Mouse (Mus musculus) CH12.LX (cell line): ENCODE data around the gene Ift27. TPM values are rescaled to one million over a fixed set of nuclear protein-coding genes. Genes with fewer than 3 reads are reported as not detected.

Source experiments
- DNase-seq: peaks from one replicate; pipeline ENCODE4 v3.0.0-alpha.2; 2013; ENCODE audit errors: extremely low read depth
- H3K27ac ChIP-seq: 2 replicates; pipeline ENCODE4 v1.5.1; 2012; ENCODE audit warnings: low read depth, mild to moderate bottlenecking, control low read depth, moderate library complexity; ENCODE audit not compliant: insufficient read depth
- H3K27me3 ChIP-seq: replicated peaks from 2 replicates; pipeline ENCODE3; 2012; ENCODE audit warnings: inconsistent platforms
- H3K36me3 ChIP-seq, 2 experiments: replicated peaks in 1 of 2; 2 replicates each; pipeline versions ENCODE3 to v1.6.1; 2012; ENCODE audit warnings: inconsistent platforms in 1 of 2, low read length in 1 of 2, mild to moderate bottlenecking in 1 of 2, mixed read lengths in 1 of 2, moderate library complexity in 1 of 2; ENCODE audit not compliant: control insufficient read depth in 1 of 2, insufficient read depth in 1 of 2
- H3K4me1 ChIP-seq, 2 experiments: 2 replicates each; pipeline ENCODE4 v1.6.1; 2012; ENCODE audit warnings: inconsistent platforms in 1 of 2, moderate library complexity in 1 of 2; ENCODE audit not compliant: insufficient read depth in 2 of 2, control insufficient read depth in 1 of 2
- H3K4me2 ChIP-seq: 2 replicates; pipeline ENCODE4 v1.6.1; 2012; ENCODE audit warnings: low read depth, mild to moderate bottlenecking, control low read depth; ENCODE audit not compliant: poor library complexity, insufficient read depth, severe bottlenecking
- H3K4me3 ChIP-seq, 3 experiments: fragments of 150-350 bp in 1 of 3; sonication (generic) in 1 of 3; replicated peaks in 1 of 3; 2 replicates each; pipeline versions ENCODE3 to v1.5.1; 2011 to 2012; ENCODE audit warnings: low read depth in 2 of 3, low read length in 2 of 3, mild to moderate bottlenecking in 2 of 3, moderate library complexity in 2 of 3, control low read depth in 1 of 3, improper control_type of control experiment in 1 of 3, inconsistent platforms in 1 of 3, mixed read lengths in 1 of 3; ENCODE audit not compliant: poor library complexity in 1 of 3
- H3K79me2 ChIP-seq: replicated peaks from 2 replicates; pipeline ENCODE4 v1.6.1; 2012; ENCODE audit warnings: mild to moderate bottlenecking, moderate library complexity; ENCODE audit not compliant: control insufficient read depth, poor library complexity, insufficient read depth, severe bottlenecking; ENCODE audit errors: extremely low read depth
- H3K9ac ChIP-seq: 2 replicates; pipeline ENCODE4 v1.6.1; 2012; ENCODE audit warnings: low read depth, mild to moderate bottlenecking, control low read depth, moderate library complexity; ENCODE audit not compliant: insufficient read depth
- H3K9me3 ChIP-seq: replicated peaks from 2 replicates; pipeline ENCODE3; 2012; ENCODE audit warnings: low read length, inconsistent platforms, mixed read lengths
- BHLHE40 ChIP-seq: IDR thresholded peaks from 2 replicates; pipeline ENCODE4 v1.6.1; 2011; ENCODE audit warnings: mild to moderate bottlenecking, low read depth, low read length, improper control_type of control experiment
- CHD1 ChIP-seq: IDR thresholded peaks from 2 replicates; pipeline ENCODE4 v1.6.1; 2012; ENCODE audit warnings: low read depth, low read length, improper control_type of control experiment, inconsistent platforms
- CHD2 ChIP-seq: IDR thresholded peaks from 2 replicates; pipeline ENCODE4 v1.6.1; 2011; ENCODE audit warnings: low read length, improper control_type of control experiment
- CTCF ChIP-seq, 2 experiments: IDR thresholded peaks in 1 of 2; conservative IDR thresholded peaks in 1 of 2; 2 replicates each; pipeline ENCODE4 v1.5.1; 2011 to 2012; ENCODE audit warnings: low read depth in 2 of 2, low read length in 2 of 2, improper control_type of control experiment in 1 of 2, inconsistent platforms in 1 of 2, mild to moderate bottlenecking in 1 of 2, moderate library complexity in 1 of 2
- E2F4 ChIP-seq: IDR thresholded peaks from 2 replicates; pipeline ENCODE4 v1.6.1; 2011; ENCODE audit warnings: low read depth, low read length, improper control_type of control experiment; ENCODE audit not compliant: insufficient replicate concordance
- ELF1 ChIP-seq: IDR thresholded peaks from 2 replicates; pipeline ENCODE4 v1.6.1; 2014; ENCODE audit warnings: low read depth, mild to moderate bottlenecking, inconsistent platforms, low read length, improper control_type of control experiment
- EP300 ChIP-seq: IDR thresholded peaks from 2 replicates; pipeline ENCODE4 v1.6.1; 2011; ENCODE audit warnings: low read length, improper control_type of control experiment
- ETS1 ChIP-seq: conservative IDR thresholded peaks from 2 replicates; pipeline ENCODE4 v1.6.1; 2012; ENCODE audit warnings: low read depth, mild to moderate bottlenecking, inconsistent platforms, low read length, improper control_type of control experiment, moderate library complexity
- GABPA ChIP-seq: IDR thresholded peaks from 2 replicates; pipeline ENCODE4 v1.6.1; 2012; ENCODE audit warnings: low read depth, low read length, improper control_type of control experiment, inconsistent platforms; ENCODE audit not compliant: insufficient replicate concordance
- HCFC1 ChIP-seq: IDR thresholded peaks from 2 replicates; pipeline ENCODE4 v1.6.1; 2012; ENCODE audit warnings: low read depth, mild to moderate bottlenecking, inconsistent platforms, low read length, improper control_type of control experiment
- IRF4 ChIP-seq: IDR thresholded peaks from 2 replicates; pipeline ENCODE4 v1.6.1; 2014; ENCODE audit warnings: low read depth, mild to moderate bottlenecking, inconsistent platforms, low read length, improper control_type of control experiment
- JUN ChIP-seq: IDR thresholded peaks from 2 replicates; pipeline ENCODE4 v1.6.1; 2011; ENCODE audit warnings: low read depth, mild to moderate bottlenecking, low read length, improper control_type of control experiment, moderate library complexity; ENCODE audit not compliant: insufficient read depth
- JUND ChIP-seq: conservative IDR thresholded peaks from 2 replicates; pipeline ENCODE4 v1.6.1; 2011; ENCODE audit warnings: low read depth, low read length, improper control_type of control experiment
- KAT2A ChIP-seq: IDR thresholded peaks from 2 replicates; pipeline ENCODE4 v1.6.1; 2012; ENCODE audit warnings: low read length, improper control_type of control experiment, inconsistent platforms; ENCODE audit not compliant: insufficient replicate concordance
- MAFK ChIP-seq: IDR thresholded peaks from 2 replicates; pipeline ENCODE4 v1.6.1; 2011; ENCODE audit warnings: low read length, improper control_type of control experiment; ENCODE audit not compliant: insufficient replicate concordance
- MAX ChIP-seq: IDR thresholded peaks from 2 replicates; pipeline ENCODE4 v1.6.1; 2011; ENCODE audit warnings: low read length, improper control_type of control experiment
- MAZ ChIP-seq: IDR thresholded peaks from 2 replicates; pipeline ENCODE4 v1.6.1; 2012; ENCODE audit warnings: low read depth, mild to moderate bottlenecking, inconsistent platforms, low read length, improper control_type of control experiment, moderate library complexity
- MEF2A ChIP-seq: IDR thresholded peaks from 2 replicates; pipeline ENCODE4 v1.6.1; 2014; ENCODE audit warnings: low read depth, mild to moderate bottlenecking, inconsistent platforms, low read length, improper control_type of control experiment, borderline replicate concordance
- MXI1 ChIP-seq: IDR thresholded peaks from 2 replicates; pipeline ENCODE4 v1.6.1; 2011; ENCODE audit warnings: mild to moderate bottlenecking, low read depth, low read length, improper control_type of control experiment
- MYC ChIP-seq: IDR thresholded peaks from 2 replicates; pipeline ENCODE4 v1.6.1; 2011; ENCODE audit warnings: low read depth, mild to moderate bottlenecking, improper control_type of control experiment, low read length
- NELFE ChIP-seq: IDR thresholded peaks from 2 replicates; pipeline ENCODE4 v1.6.1; 2011; ENCODE audit warnings: low read depth, low read length, improper control_type of control experiment
- NRF1 ChIP-seq: IDR thresholded peaks from 2 replicates; pipeline ENCODE4 v1.6.1; 2014; ENCODE audit warnings: low read depth, mild to moderate bottlenecking, inconsistent platforms, low read length, improper control_type of control experiment, moderate library complexity
- PAX5 ChIP-seq: IDR thresholded peaks from 2 replicates; pipeline ENCODE4 v1.6.1; 2012; ENCODE audit warnings: low read length, inconsistent platforms, mixed read lengths
- POLR2A ChIP-seq: IDR thresholded peaks from 2 replicates; pipeline ENCODE4 v1.6.1; 2011; ENCODE audit warnings: low read depth, mild to moderate bottlenecking, improper control_type of control experiment, low read length
- POLR2AphosphoS2 ChIP-seq: IDR thresholded peaks from 2 replicates; pipeline ENCODE4 v1.6.1; 2011; ENCODE audit warnings: low read depth, low read length, improper control_type of control experiment
- RAD21 ChIP-seq: IDR thresholded peaks from 2 replicates; pipeline ENCODE4 v1.6.1; 2011; ENCODE audit warnings: low read depth, mild to moderate bottlenecking, low read length, improper control_type of control experiment, moderate library complexity
- RCOR1 ChIP-seq: conservative IDR thresholded peaks from 2 replicates; pipeline ENCODE4 v1.6.1; 2012; ENCODE audit warnings: low read depth, mild to moderate bottlenecking, inconsistent platforms, low read length, improper control_type of control experiment
- SIN3A ChIP-seq: IDR thresholded peaks from 2 replicates; pipeline ENCODE4 v1.6.1; 2012; ENCODE audit warnings: low read length, improper control_type of control experiment, inconsistent platforms
- SMC3 ChIP-seq: IDR thresholded peaks from 2 replicates; pipeline ENCODE4 v1.6.1; 2011; ENCODE audit warnings: low read depth, low read length, improper control_type of control experiment
- TBP ChIP-seq: conservative IDR thresholded peaks from 2 replicates; pipeline ENCODE4 v1.6.1; 2011; ENCODE audit warnings: low read depth, low read length, improper control_type of control experiment
- TCF12 ChIP-seq: IDR thresholded peaks from 2 replicates; pipeline ENCODE4 v1.6.1; 2014; ENCODE audit warnings: low read depth, mild to moderate bottlenecking, inconsistent platforms, low read length, improper control_type of control experiment
- USF1 ChIP-seq: IDR thresholded peaks from 2 replicates; pipeline ENCODE4 v1.6.1; 2014; ENCODE audit warnings: low read depth, mild to moderate bottlenecking, inconsistent platforms, low read length, improper control_type of control experiment
- USF2 ChIP-seq: conservative IDR thresholded peaks from 2 replicates; pipeline ENCODE4 v1.6.1; 2011; ENCODE audit warnings: low read depth, low read length, improper control_type of control experiment
- ZC3H11A ChIP-seq: IDR thresholded peaks from 2 replicates; pipeline ENCODE4 v1.6.1; 2012; ENCODE audit warnings: low read depth, mild to moderate bottlenecking, inconsistent platforms, low read length, improper control_type of control experiment
- ZKSCAN1 ChIP-seq: IDR thresholded peaks from 2 replicates; pipeline ENCODE4 v1.6.1; 2012; ENCODE audit warnings: low read depth, inconsistent platforms, low read length, improper control_type of control experiment, borderline replicate concordance
- ZMIZ1 ChIP-seq: IDR thresholded peaks from 2 replicates; pipeline ENCODE4 v1.6.1; 2012; ENCODE audit warnings: low read depth, mild to moderate bottlenecking, inconsistent platforms, low read length, improper control_type of control experiment
- ZNF384 ChIP-seq: IDR thresholded peaks from 2 replicates; pipeline ENCODE4 v1.6.1; 2012; ENCODE audit warnings: low read depth, low read length, improper control_type of control experiment, inconsistent platforms
- dilution Hi-C: fragments of 300-500 bp; cut with MboI; formaldehyde crosslinking; loops from 2 replicates; pipeline ENCODE4 v1.14.3; 2020; ENCODE audit warnings: low sequenced_read_pairs; ENCODE audit not compliant: extremely low pct_unique_long_range_greater_than_20kb, extremely low pct_ligation_motif_present
- in situ Hi-C: fragments of 300-500 bp; cut with MboI; formaldehyde crosslinking; loops from 3 replicates; pipeline ENCODE4 v1.14.3; 2019; ENCODE audit warnings: low sequenced_read_pairs, low pct_ligation_motif_present, low pct_unique_long_range_greater_than_20kb, mixed read lengths
- polyA plus RNA-seq: library from polyadenylated mRNA; unstranded; fragments of >175 nt; gene quantifications from 2 replicates; pipeline ENCODE4 v1.2.1, GENCODE M21; 2012; ENCODE audit warnings: low read depth; ENCODE audit not compliant: insufficient read length
- total RNA-seq, 2 experiments: library from RNA; depleted of rRNA; stranded (reverse); fragments of 300-350 nt in 1 of 2; fragments of >200 nt in 1 of 2; gene quantifications; 2 replicates each; pipeline ENCODE4 v1.2.3; 2012 to 2014

The Ift27 gene
- total RNA-seq (2012; rRNA removed) (72.1 and 84.9 TPM in 2 replicates), total RNA-seq (2014; rRNA removed) (67.1 and 84.1 TPM in 2 replicates), polyA plus RNA-seq (82.1 and 87.2 TPM in 2 replicates)

DNA sequence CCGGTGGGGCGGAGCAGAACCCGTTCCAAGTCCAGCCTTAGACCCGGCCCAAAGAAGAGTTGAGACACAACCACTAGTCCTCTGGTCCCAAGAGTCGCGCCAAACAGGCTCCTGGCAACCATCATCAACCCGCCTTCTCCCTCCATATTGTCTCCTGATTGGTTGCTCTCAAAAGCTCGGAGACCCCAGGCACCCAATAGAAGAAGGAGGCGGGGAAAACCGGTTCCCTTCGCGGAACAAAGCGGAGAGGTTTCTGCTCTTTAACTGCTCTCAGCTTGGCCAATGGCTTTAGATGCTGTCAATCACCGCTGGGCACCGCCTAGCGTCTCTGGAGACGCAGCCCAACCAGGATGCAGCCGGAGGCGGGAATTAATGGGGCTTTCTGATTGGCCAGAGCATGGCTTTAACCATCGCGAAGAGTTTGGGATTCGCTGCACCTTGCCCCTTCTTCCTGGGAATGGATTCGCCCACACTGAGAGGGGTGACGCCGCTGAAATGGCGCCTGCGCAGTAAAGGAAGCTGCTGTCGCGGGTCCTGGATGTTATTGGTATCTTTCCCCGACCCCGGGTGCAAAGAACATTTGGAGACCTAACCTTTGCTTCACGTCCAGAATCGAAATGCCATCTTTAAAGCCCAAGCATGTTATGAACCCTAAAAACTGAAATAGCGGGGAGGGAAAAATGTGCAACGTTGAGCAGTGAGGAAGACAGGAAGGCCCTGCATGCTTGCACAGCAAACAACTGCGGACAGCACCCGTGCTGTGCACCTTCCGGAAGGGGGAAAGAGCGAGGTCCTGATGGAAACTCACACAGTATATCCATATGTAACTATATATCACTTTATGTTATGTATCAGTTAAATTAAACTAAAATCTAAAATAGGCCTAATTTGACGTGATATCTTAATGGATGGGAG is at the start of gene Ift27:
Gene Ift27 (minus strand): TSS at position 136 of the 915 bp plus-strand sequence.
- Histone ChIP-seq H3K9me3 (no peaks in the 10 kb centered on the region), H3K27ac (peak within 1 kb of the TSS; percentile 69), H3K79me2 (no peaks in the 10 kb centered on the region; the same call in 1 of the 2 replicates), H3K27me3 (no peaks in the 10 kb centered on the region), H3K9ac (peak within 1 kb of the TSS; percentile 80), H3K4me3 (peak within 1 kb of the TSS; percentile 65 to 88 (median 72)), H3K36me3 (no peaks in the 10 kb centered on the region), H3K4me2 (peak within 1 kb of the TSS; percentile 92), H3K4me1 (peaks cover 35 to 67% of the 10 kb centered on the region in 2 experiments)
- DNase-seq: peak; percentile 100
- dilution Hi-C loops: no loop called here
- in situ Hi-C loops: loop anchor here (25.0 kb wide), 1 partner anchor 437 kb away; the partner anchor contains the start of gene Apol9b
- TF ChIP-seq MXI1 (peak; percentile 39; the same call in 1 of the 2 replicates), NELFE (peak; percentile 78), CHD2 (peak; percentile 93), ELF1 (peak; percentile 93), MAZ (no peak), CTCF (conservative IDR thresholded peaks at IDR 0.05 in 1 of 2, IDR thresholded peaks at IDR 0.05 in 1 of 2; ENCODE audit: low read depth in 2 of 2, low read length in 2 of 2) (no peak), ETS1 (no peak), MYC (peak; percentile 52), MAFK (0 out of 2 replicates have a peak, but pooled peaks have one; percentile 46), PAX5 (no peak), SIN3A (peak; percentile 78), JUND (no peak; the same call in 1 of the 2 replicates), EP300 (no peak), TCF12 (peak; percentile 85), ZMIZ1 (no peak), MAX (peak; percentile 79), POLR2AphosphoS2 (no peak; the same call in 1 of the 2 replicates), USF1 (no peak), RCOR1 (no peak), E2F4 (peak; percentile 98), HCFC1 (peak; percentile 66), CHD1 (peak; percentile 97), ZC3H11A (no peak), IRF4 (no peak; the same call in 1 of the 2 replicates), MEF2A (peak; percentile 15; the same call in 1 of the 2 replicates), USF2 (no peak), KAT2A (0 out of 2 replicates have a peak, but pooled peaks have one; percentile 24), BHLHE40 (peak; percentile 62), TBP (peak; percentile 85), GABPA (no peak), JUN (no peak), NRF1 (peak; percentile 83), POLR2A (peak; percentile 79), RAD21 (no peak), ZKSCAN1 (no peak), ZNF384 (no peak), SMC3 (no peak)
